Mouse (Mus musculus) subcutaneous adipose tissue, adult 2 months (tissue): ENCODE data around the gene Crybb2. TPM values are rescaled to one million over a fixed set of nuclear protein-coding genes. Genes with fewer than 3 reads are reported as not detected.

Experiments used
- polyA plus RNA-seq: library from polyadenylated mRNA; depleted of rRNA; stranded (reverse); fragments of >200 nt; gene quantifications from 2 replicates; pipeline ENCODE4 v1.2.3, GENCODE M21; 2012; ENCODE audit warnings: low replicate concordance; rRNA removed

Gene Crybb2
- not detected in 2 replicates for polyA plus RNA-seq

GRCm38 (mm10) chr5:113070017-113070416 lies at the start of gene Crybb2:
TSS of gene Crybb2 (minus strand) at chr5:113070117.

GRCm38 (mm10) chr5:113081439-113081838 lies 11.5 kb upstream of the Crybb2 start, which contains the start of gene Crybb3:
TSS of gene Crybb3 (minus strand) at chr5:113081584.

GRCm38 (mm10) chr5:113015236-113016061 lies 54.5 kb downstream of the Crybb2 start, which contains the start of gene Grk3:
TSS of gene Grk3 (minus strand) at chr5:113015791.

Other genes with a start within 250 kb of the Crybb2 start
- 0.13 and 1.4 TPM in 2 replicates for gene Myo18b, start 173.8 kb downstream of the Crybb2 start, polyA plus RNA-seq
- gene Grk3, start 54.3 kb downstream of the Crybb2 start, polyA plus RNA-seq = 8.7 and 18.0 TPM in 2 replicates
- 3.4 and 4.3 TPM in 2 replicates for gene Crybb3, start 11.5 kb upstream of the Crybb2 start, polyA plus RNA-seq
- 21.9 and 23.4 TPM in 2 replicates for gene 2900026A02Rik, start 151.1 kb upstream of the Crybb2 start, polyA plus RNA-seq
- 0.12 TPM in 1 of 2 replicates, not detected in the other for gene Tmem211, start 156.8 kb upstream of the Crybb2 start, polyA plus RNA-seq
- gene Sgsm1, start 240.7 kb upstream of the Crybb2 start, polyA plus RNA-seq = 2.0 and 3.5 TPM in 2 replicates